24 mouse cellular contexts compared by ENCODE assay signal in the genomic region with DNA sequence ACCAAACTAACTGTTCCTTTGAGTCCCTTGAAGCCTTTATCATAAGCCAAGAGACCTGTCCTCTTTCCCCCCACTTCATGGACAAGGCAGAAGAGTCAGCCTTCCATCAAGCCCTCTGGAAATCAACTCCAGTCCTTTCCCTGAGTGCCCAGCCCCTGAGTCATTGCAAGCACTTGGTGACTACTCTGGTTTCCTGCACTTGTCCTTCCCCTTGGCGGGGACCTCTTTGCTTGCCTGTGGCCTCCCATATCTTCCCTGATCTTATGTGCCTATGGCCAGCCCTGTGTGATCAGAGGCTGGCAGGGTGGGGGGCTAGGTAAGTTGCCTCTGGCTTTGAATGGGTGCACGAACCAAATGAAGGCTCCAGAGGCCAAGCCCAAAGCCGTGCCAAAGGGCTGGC. TPM values are rescaled to one million over a fixed set of nuclear protein-coding genes. Genes with fewer than 3 reads are reported as not detected.
A peak's percentile ranks its signal among the peaks of the same experiment; 100 is the strongest.
DNase-seq lines count a peak whose midpoint lies in the region; ATAC-seq and TF ChIP-seq lines count a peak whose summit lies in the region.
"Had no signal": no experiment of that assay in that cellular context is flagged by ENCODE, and none has a peak within 500 bp of the region (broad histone marks: within the 10 kb centered on the region; RNA-seq: fewer than 3 reads in every experiment).

No protein-coding gene starts in this region.

- H3K9me3 ChIP-seq in heart, postnatal 0 days (replicated peaks; ENCODE audit: control insufficient read depth, low read length), result no peaks in the 10 kb centered on the region
- H3K9me3 ChIP-seq in megakaryocyte, embryonic 14.5 days, result no peaks in the 10 kb centered on the region
- H3K9me3 ChIP-seq: embryonic facial prominence, embryonic 12.5 days; forebrain, embryonic 12.5 days; limb, embryonic 12.5 days; liver, embryonic 15.5 days; midbrain, embryonic 15.5 days; neural tube, embryonic 13.5 days had no signal

- peak; percentile 58 for DNase-seq in gastrocnemius, adult 2 months
- DNase-seq in gastrocnemius, postnatal 25 days, result no peak
- no peak for DNase-seq in heart, postnatal 0 days (ENCODE audit: low spot score)
- no peak for DNase-seq in heart, postnatal 25 days (ENCODE audit: low spot score)
- DNase-seq in kidney, adult 11 months, result no peak
- DNase-seq: cerebellum, adult 18-20 months; cerebellum, postnatal 14 days; heart, postnatal 36 days; kidney, adult 2 months; kidney, postnatal 10 days; lung, postnatal 14 days; retina, postnatal 1 day; right cerebral cortex, postnatal 25 days had no signal

- H3K79me2 ChIP-seq in myocyte (ENCODE audit: control insufficient read depth, insufficient read depth), result no peaks in the 10 kb centered on the region

- no peak overlapping the region for H3K4me2 ChIP-seq in heart, postnatal 0 days (ENCODE audit: low read depth, low read length)
- H3K4me2 ChIP-seq in myocyte (ENCODE audit: low read depth), result peak overlapping the region; percentile 96
- H3K4me2 ChIP-seq: embryonic facial prominence, embryonic 12.5 days; forebrain, embryonic 12.5 days; hindbrain, embryonic 14.5 days; limb, embryonic 12.5 days; midbrain, embryonic 15.5 days; neural tube, embryonic 13.5 days had no signal

- H3K4me3 ChIP-seq in gastrocnemius, adult 2 months, result peak overlapping the region; percentile 87
- H3K4me3 ChIP-seq in heart, postnatal 0 days (ENCODE audit: low read depth, low read length), result no peak overlapping the region
- H3K4me3 ChIP-seq in megakaryocyte, embryonic 14.5 days (replicated peaks), result peak overlapping the region; percentile 56
- H3K4me3 ChIP-seq in myocyte, result peak overlapping the region; percentile 38
- H3K4me3 ChIP-seq: embryonic facial prominence, embryonic 12.5 days; forebrain, embryonic 12.5 days; limb, embryonic 12.5 days; liver, embryonic 15.5 days; midbrain, embryonic 15.5 days; neural tube, embryonic 13.5 days had no signal

- no peak for ATAC-seq in heart, postnatal 0 days (ENCODE audit: insufficient read depth, low read depth)
- no peak for ATAC-seq in megakaryocyte, adult 5-6 weeks (ENCODE audit: poor library complexity, severe bottlenecking)
- ATAC-seq: inflammation-experienced regulatory T-cells, adult 6 months; midbrain, embryonic 15.5 days had no signal

- no peak for TF ChIP-seq CTCF in gastrocnemius, adult 2 months (IDR thresholded peaks at IDR 0.05)
- TF ChIP-seq CTCF in heart, postnatal 0 days (IDR thresholded peaks at IDR 0.05; ENCODE audit: low read depth), result no peak

- peak overlapping the region; percentile 99 for H3K27ac ChIP-seq in gastrocnemius, adult 2 months
- peak overlapping the region; percentile 88; the same call in 1 of the 2 replicates for H3K27ac ChIP-seq in heart, postnatal 0 days (ENCODE audit: low read depth)
- H3K27ac ChIP-seq: embryonic facial prominence, embryonic 12.5 days; forebrain, embryonic 12.5 days; hindbrain, embryonic 14.5 days; limb, embryonic 12.5 days; liver, embryonic 15.5 days; midbrain, embryonic 15.5 days; neural tube, embryonic 13.5 days had no signal

- peaks cover 56% of the 10 kb centered on the region for H3K4me1 ChIP-seq in heart, postnatal 0 days (ENCODE audit: control insufficient read depth, insufficient read depth)
- H3K4me1 ChIP-seq in megakaryocyte, embryonic 14.5 days, result peaks cover 100% of the 10 kb centered on the region

- no peak overlapping the region for H3ac ChIP-seq in myocyte (ENCODE audit: control insufficient read depth, insufficient read length)

- H3K9ac ChIP-seq in heart, postnatal 0 days (replicated peaks; ENCODE audit: low read depth, low read length), result no peak overlapping the region
- H3K9ac ChIP-seq: embryonic facial prominence, embryonic 12.5 days; forebrain, embryonic 12.5 days; hindbrain, embryonic 14.5 days; limb, embryonic 12.5 days; liver, embryonic 15.5 days; midbrain, embryonic 15.5 days; neural tube, embryonic 13.5 days had no signal

- H3K36me3 ChIP-seq in heart, postnatal 0 days (replicated peaks; ENCODE audit: control insufficient read depth, insufficient read depth, low read length), result no peaks in the 10 kb centered on the region
- peaks cover 1% of the 10 kb centered on the region for H3K36me3 ChIP-seq in megakaryocyte, embryonic 14.5 days (replicated peaks; ENCODE audit: low read length)
- no peaks in the 10 kb centered on the region for H3K36me3 ChIP-seq in myocyte (ENCODE audit: control insufficient read depth, insufficient read depth)
- H3K36me3 ChIP-seq: embryonic facial prominence, embryonic 12.5 days; forebrain, embryonic 12.5 days; limb, embryonic 12.5 days; liver, embryonic 15.5 days; midbrain, embryonic 15.5 days; neural tube, embryonic 13.5 days had no signal

- peaks cover 8% of the 10 kb centered on the region for H3K27me3 ChIP-seq in heart, postnatal 0 days (ENCODE audit: control insufficient read depth, insufficient read depth, low read length)
- H3K27me3 ChIP-seq in megakaryocyte, embryonic 14.5 days (replicated peaks), result peaks cover 49% of the 10 kb centered on the region
- H3K27me3 ChIP-seq in myocyte (ENCODE audit: control insufficient read depth, insufficient read depth, insufficient read length), result no peaks in the 10 kb centered on the region

- no peak for TF ChIP-seq EP300 in heart, postnatal 0 days (IDR thresholded peaks at IDR 0.05; ENCODE audit: low read depth)

- no peak for TF ChIP-seq POLR2A in myocyte (IDR thresholded peaks at IDR 0.05; ENCODE audit: insufficient read length, low read depth)

- intact Hi-C loops in gastrocnemius, adult 2 months (cut with DNase I), result no loop called here
- intact Hi-C loops in heart, postnatal 25 days (cut with DNase I), result no loop called here

- WGBS in heart, postnatal 0 days, result 67% methylated on average over 3 of the region's 3 CpGs

TF ChIP-seq in myocyte, 11 proteins besides CTCF, POLR2A, EP300 and RAD21 (continues in another document):
- no peak for TF ChIP-seq SRF (IDR thresholded peaks at IDR 0.05; ENCODE audit: control insufficient read depth, insufficient read length, low read depth)
- no peak for TF ChIP-seq REST (IDR thresholded peaks at IDR 0.05; ENCODE audit: insufficient read depth, insufficient read length)
- TF ChIP-seq MYOG (IDR thresholded peaks at IDR 0.05; ENCODE audit: control insufficient read depth in 1 of 3, insufficient read depth in 1 of 3, insufficient read length in 2 of 3, low read depth in 2 of 3), result no peak
- no peak for TF ChIP-seq TCF3 (IDR thresholded peaks at IDR 0.05; ENCODE audit: insufficient read length, low read depth)
- no peak for TF ChIP-seq USF1 (IDR thresholded peaks at IDR 0.05; ENCODE audit: low read depth)
- no peak for TF ChIP-seq MAX (IDR thresholded peaks at IDR 0.05; ENCODE audit: low read depth)

RNA-seq across cellular contexts. Expression of a gene that starts 2.1 kb away (rescaled TPM):
- total RNA-seq in gastrocnemius, adult 2 months (2021), result 1,000 to 10,000 TPM; 1,028 to 1,061 TPM
- total RNA-seq in gastrocnemius, postnatal 25 days (2021), result 100 to 1,000 TPM; 887 to 928 TPM
- total RNA-seq in heart, postnatal 0 days (2014; rRNA removed; ENCODE audit: low replicate concordance), result 86.8 and 106 TPM in 2 replicates
- polyA plus RNA-seq in heart, postnatal 0 days (2015; fragmentation: Nextera tagmentation; extraction: Ambion mirVana), result 159 and 176 TPM in 2 replicates
- 100 to 1,000 TPM; 147 TPM for total RNA-seq in heart, postnatal 25 days (2021)
- 10.1 and 38.2 TPM in 2 replicates for polyA plus RNA-seq in megakaryocyte, embryonic 14.5 days (2012; ENCODE audit: insufficient read depth, low replicate concordance)
- total RNA-seq in megakaryocyte, adult 5-6 weeks (2015), result 73.5 and 82.1 TPM in 2 replicates
- 72.3 and 74.9 TPM in 2 replicates for total RNA-seq in megakaryocyte, adult 5-6 weeks (2017)
- polyA plus RNA-seq in myocyte (2012; fragmentation: generic; extraction: Trizol), result 202 TPM

RNA-seq across cellular contexts. Expression of a gene that starts 22.6 kb away (rescaled TPM):
- 10 to 100 TPM; 18.6 to 25.3 TPM for total RNA-seq in gastrocnemius, adult 2 months (2021)
- total RNA-seq in gastrocnemius, postnatal 25 days (2021), result 10 to 100 TPM; 13.4 to 16.1 TPM
- 92.0 and 107 TPM in 2 replicates for total RNA-seq in heart, postnatal 0 days (2014; rRNA removed; ENCODE audit: low replicate concordance)
- 62.2 and 71.1 TPM in 2 replicates for polyA plus RNA-seq in heart, postnatal 0 days (2015; fragmentation: Nextera tagmentation; extraction: Ambion mirVana)
- total RNA-seq in heart, postnatal 25 days (2021), result 10 to 100 TPM; 29.5 to 35.7 TPM
- 33.7 and 63.6 TPM in 2 replicates for polyA plus RNA-seq in megakaryocyte, embryonic 14.5 days (2012; ENCODE audit: insufficient read depth, low replicate concordance)
- 116 and 130 TPM in 2 replicates for total RNA-seq in megakaryocyte, adult 5-6 weeks (2015)
- 122 and 162 TPM in 2 replicates for total RNA-seq in megakaryocyte, adult 5-6 weeks (2017)
- polyA plus RNA-seq in myocyte (2012; fragmentation: generic; extraction: Trizol), result 85.6 TPM

RNA-seq across cellular contexts. Expression of a gene that starts 33.3 kb away (rescaled TPM):
- total RNA-seq in gastrocnemius, adult 2 months (2021), result 10 to 100 TPM in 1 of 2 experiments, 1 to 10 TPM in 1; 8.2 to 13.0 TPM
- 10 to 100 TPM; 10.3 to 10.9 TPM for total RNA-seq in gastrocnemius, postnatal 25 days (2021)
- 15.1 and 17.1 TPM in 2 replicates for total RNA-seq in heart, postnatal 0 days (2014; rRNA removed; ENCODE audit: low replicate concordance)
- 1.8 and 2.7 TPM in 2 replicates for polyA plus RNA-seq in heart, postnatal 0 days (2015; fragmentation: Nextera tagmentation; extraction: Ambion mirVana)
- 10 to 100 TPM; 15.8 to 20.0 TPM for total RNA-seq in heart, postnatal 25 days (2021)
- 569 and 1,129 TPM in 2 replicates for polyA plus RNA-seq in megakaryocyte, embryonic 14.5 days (2012; ENCODE audit: insufficient read depth, low replicate concordance)
- total RNA-seq in megakaryocyte, adult 5-6 weeks (2015), result 28.0 and 34.3 TPM in 2 replicates
- total RNA-seq in megakaryocyte, adult 5-6 weeks (2017), result 9.9 and 13.3 TPM in 2 replicates
- 70.1 TPM for polyA plus RNA-seq in myocyte (2012; fragmentation: generic; extraction: Trizol)

RNA-seq across cellular contexts. Expression of a gene that starts 52.8 kb away (rescaled TPM):
- 10 to 100 TPM; 50.9 to 59.3 TPM for total RNA-seq in gastrocnemius, adult 2 months (2021)
- total RNA-seq in gastrocnemius, postnatal 25 days (2021), result 10 to 100 TPM; 63.5 to 69.7 TPM
- 206 and 234 TPM in 2 replicates for total RNA-seq in heart, postnatal 0 days (2014; rRNA removed; ENCODE audit: low replicate concordance)
- polyA plus RNA-seq in heart, postnatal 0 days (2015; fragmentation: Nextera tagmentation; extraction: Ambion mirVana), result 60.6 and 70.9 TPM in 2 replicates
- 100 to 1,000 TPM; 206 to 215 TPM for total RNA-seq in heart, postnatal 25 days (2021)
- polyA plus RNA-seq in megakaryocyte, embryonic 14.5 days (2012; ENCODE audit: insufficient read depth, low replicate concordance), result 237 and 415 TPM in 2 replicates
- 112 and 121 TPM in 2 replicates for total RNA-seq in megakaryocyte, adult 5-6 weeks (2015)
- 112 and 118 TPM in 2 replicates for total RNA-seq in megakaryocyte, adult 5-6 weeks (2017)
- polyA plus RNA-seq in myocyte (2012; fragmentation: generic; extraction: Trizol), result 352 TPM

RNA-seq across cellular contexts. Expression of a gene that starts 56.7 kb away (rescaled TPM):
- total RNA-seq in gastrocnemius, adult 2 months (2021), result under 1 TPM; 0.64 to 0.81 TPM
- total RNA-seq in gastrocnemius, postnatal 25 days (2021), result 1 to 10 TPM; 1.2 to 1.9 TPM
- total RNA-seq in heart, postnatal 0 days (2014; rRNA removed; ENCODE audit: low replicate concordance), result 3.2 and 18.3 TPM in 2 replicates
- 4.6 TPM in 2 replicates for polyA plus RNA-seq in heart, postnatal 0 days (2015; fragmentation: Nextera tagmentation; extraction: Ambion mirVana)
- total RNA-seq in heart, postnatal 25 days (2021), result 1 to 10 TPM; 6.4 to 6.7 TPM
- polyA plus RNA-seq in megakaryocyte, embryonic 14.5 days (2012; ENCODE audit: insufficient read depth, low replicate concordance), result 0.52 and 0.72 TPM in 2 replicates
- 6.4 and 9.0 TPM in 2 replicates for total RNA-seq in megakaryocyte, adult 5-6 weeks (2015)
- total RNA-seq in megakaryocyte, adult 5-6 weeks (2017), result 3.9 and 4.7 TPM in 2 replicates
- polyA plus RNA-seq in myocyte (2012; fragmentation: generic; extraction: Trizol), result 4.4 TPM
